Mouse (Mus musculus) MEL (cell line): ENCODE data around the gene Ier2.

Source experiments
- CTCF ChIP-seq, 3 experiments: IDR thresholded peaks in 2 of 3; conservative IDR thresholded peaks in 1 of 3; 2 replicates each; pipeline ENCODE4 v1.5.1; 2011 to 2012; ENCODE audit warnings: low read length in 3 of 3, low read depth in 2 of 3, mild to moderate bottlenecking in 2 of 3, improper control_type of control experiment in 1 of 3, inconsistent platforms in 1 of 3, mixed read lengths in 1 of 3, moderate library complexity in 1 of 3; ENCODE audit not compliant: control insufficient read depth in 1 of 3, insufficient read depth in 1 of 3, poor library complexity in 1 of 3, severe bottlenecking in 1 of 3
- NELFE ChIP-seq: IDR thresholded peaks from 2 replicates; pipeline ENCODE4 v1.6.1; 2011; ENCODE audit warnings: low read depth, low read length, improper control_type of control experiment
- SMC3 ChIP-seq: IDR thresholded peaks from 2 replicates; pipeline ENCODE4 v1.6.1; 2011; ENCODE audit warnings: low read depth, low read length, improper control_type of control experiment
- ZNF384 ChIP-seq: IDR thresholded peaks from 2 replicates; pipeline ENCODE4 v1.6.1; 2012; ENCODE audit warnings: low read depth, mild to moderate bottlenecking, inconsistent platforms, low read length, improper control_type of control experiment

DNA sequence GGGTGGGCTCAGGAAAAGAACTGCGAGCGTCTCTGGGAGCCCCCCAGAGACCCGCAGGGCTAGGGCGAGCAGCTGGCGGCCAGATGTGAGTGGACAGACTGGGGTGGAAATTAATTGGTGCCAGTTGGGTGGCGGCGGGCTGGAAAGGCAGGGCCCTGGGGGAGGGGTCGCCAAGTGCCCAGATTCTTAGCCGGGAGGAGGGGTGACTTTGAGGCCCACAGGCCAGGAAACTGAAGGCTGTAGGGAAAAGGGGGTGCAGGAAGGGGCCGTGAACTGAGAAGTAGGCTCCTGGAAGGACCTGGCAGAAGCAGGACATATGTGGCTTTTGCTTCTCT is 6.5 kb downstream of the Ier2 start:
- TF ChIP-seq CTCF (IDR thresholded peaks at IDR 0.05 in 2 of 3, conservative IDR thresholded peaks at IDR 0.05 in 1 of 3; ENCODE audit: control insufficient read depth in 1 of 3, insufficient read depth in 1 of 3, low read depth in 2 of 3, low read length in 3 of 3, poor library complexity in 1 of 3, severe bottlenecking in 1 of 3) = no peak
- no peak for TF ChIP-seq NELFE
- no peak for TF ChIP-seq SMC3
- no peak for TF ChIP-seq ZNF384
